Mouse (Mus musculus): ENCODE results near the gene Cxcl1.

DNA sequence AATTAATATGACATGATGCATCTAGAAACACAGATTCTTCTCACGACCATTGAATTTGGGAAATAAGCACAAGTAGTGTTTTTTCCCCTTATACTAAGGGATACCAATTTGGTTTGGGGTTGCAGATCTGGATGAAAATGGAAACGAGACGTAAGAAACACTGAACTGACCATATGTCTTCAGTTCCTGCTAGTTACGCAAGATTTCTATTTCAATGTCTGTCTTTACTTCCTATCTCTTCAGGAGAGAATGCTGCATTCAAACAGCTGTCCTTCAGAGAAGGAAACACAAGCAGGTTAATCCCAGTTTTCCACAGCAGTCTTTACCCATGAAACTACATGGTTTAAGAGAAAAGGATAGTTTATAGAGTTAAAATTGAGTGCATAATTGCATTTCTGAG is 37.8 kb upstream of the Cxcl1 start:
- TF ChIP-seq CTCF (IDR thresholded peaks at IDR 0.05; ENCODE audit: low read depth) (no peak), EP300 (IDR thresholded peaks at IDR 0.05; ENCODE audit: low read depth) (no peak)

All from liver, embryonic 14.5 days (tissue).